Mouse (Mus musculus) ES-Bruce4 (cell line): ENCODE measurements around the gene Zfp663.

Source experiments
- CTCF ChIP-seq: IDR thresholded peaks from one replicate; pipeline ENCODE4 v1.8.1; 2011; ENCODE audit warnings: low read depth, low read length
- POLR2A ChIP-seq: IDR thresholded peaks from one replicate; pipeline ENCODE4 v1.8.1; 2011; ENCODE audit warnings: low read length; ENCODE audit not compliant: insufficient read depth

DNA sequence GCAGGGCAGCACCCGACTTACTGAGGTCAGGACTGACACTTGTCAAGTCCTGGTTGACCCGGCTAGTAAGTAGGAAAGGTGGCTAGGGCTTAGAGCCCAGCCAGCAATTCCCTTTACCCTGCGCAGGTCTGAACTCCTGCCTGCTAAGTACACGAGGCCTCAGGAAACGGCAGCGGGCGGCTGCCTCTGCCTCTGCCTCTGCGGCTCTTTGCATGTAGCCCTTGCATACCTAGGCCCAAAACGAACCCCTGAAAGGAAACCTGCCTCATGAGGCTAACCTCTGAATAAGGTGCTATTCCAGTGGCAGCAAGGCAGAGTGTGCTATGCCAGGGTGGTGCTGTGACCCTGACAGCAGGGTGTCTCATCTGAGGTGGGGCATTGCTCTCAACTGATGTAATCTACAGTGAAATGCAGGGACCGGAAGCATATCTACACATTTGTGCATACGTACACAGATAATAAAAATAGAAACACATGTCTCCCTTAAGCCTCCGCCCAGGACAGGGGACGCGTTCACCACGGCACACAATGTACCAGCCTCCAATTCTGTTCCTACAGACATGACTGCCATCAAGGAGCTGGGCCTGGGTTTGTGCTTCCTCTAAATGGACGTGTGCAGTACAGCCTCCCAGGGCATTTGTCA is 50.8 kb downstream of the Zfp663 start:
- TF ChIP-seq POLR2A (no peak), CTCF (no peak)
